Mouse (Mus musculus): Measurements from ENCODE around the gene Tmem245. TPM values are rescaled to one million over a fixed set of nuclear protein-coding genes. Genes with fewer than 3 reads are reported as not detected.
A peak's percentile ranks its signal among the peaks of the same experiment; 100 is the strongest.
"Not testable (repeated sequence)": the region's sequence is repeated elsewhere in the genome, so short reads cannot be mapped to it uniquely, and the experiment has no call there.

Tmem245 gene
- polyA plus RNA-seq, 3 experiments from 2014 or later, result 4.4 to 8.2 (median 5.9) TPM

DNA sequence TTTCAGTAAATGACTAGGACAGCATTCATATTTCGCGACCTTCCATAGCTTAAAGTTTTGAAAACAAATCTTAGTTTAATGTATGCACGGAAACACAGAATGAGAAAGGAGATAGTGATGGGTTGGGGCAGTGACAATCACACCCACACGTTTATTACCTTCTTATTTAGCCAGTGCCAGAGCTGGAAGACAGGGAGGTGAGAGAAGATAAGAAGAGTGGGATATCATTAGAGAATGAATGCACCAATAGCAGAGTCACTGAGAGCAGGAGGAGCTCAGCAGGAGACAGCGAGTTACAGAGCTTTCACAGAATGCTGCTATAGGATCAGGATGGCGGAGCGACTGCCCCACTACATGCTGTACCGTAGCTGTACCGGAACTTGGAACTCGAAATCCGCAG is 25.0 kb downstream of the Tmem245 start:
- ATAC-seq, result no peak

DNA sequence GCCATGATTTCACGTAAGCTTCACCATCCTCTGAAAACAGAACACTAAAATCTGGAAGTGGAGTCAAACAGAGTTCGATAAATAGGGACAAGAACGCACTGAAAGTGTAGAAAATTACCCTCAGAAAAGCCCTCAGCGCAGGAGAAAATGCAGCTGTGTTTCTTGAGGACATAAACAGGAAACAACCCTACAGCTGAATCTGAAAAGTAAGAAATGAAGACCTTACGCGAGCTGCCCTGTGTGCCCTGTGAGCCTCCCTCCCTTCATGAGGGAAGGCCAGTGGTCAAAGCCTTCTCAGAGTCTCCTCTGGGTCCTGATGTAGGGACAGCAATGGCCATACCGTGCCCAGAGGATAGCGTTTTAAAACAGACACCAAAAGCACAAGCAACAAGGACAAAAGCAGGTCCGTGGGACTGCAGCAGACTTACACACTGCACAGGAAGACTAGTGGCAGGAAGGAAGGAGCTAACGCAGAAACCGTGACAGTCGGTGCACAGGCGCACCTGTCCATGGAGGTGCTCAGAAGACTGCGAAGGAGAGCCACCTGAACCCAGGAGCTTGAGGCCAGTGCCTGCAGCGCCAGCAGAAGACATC is 31.4 kb downstream of the Tmem245 start:
- peak; percentile 86 for ATAC-seq

DNA sequence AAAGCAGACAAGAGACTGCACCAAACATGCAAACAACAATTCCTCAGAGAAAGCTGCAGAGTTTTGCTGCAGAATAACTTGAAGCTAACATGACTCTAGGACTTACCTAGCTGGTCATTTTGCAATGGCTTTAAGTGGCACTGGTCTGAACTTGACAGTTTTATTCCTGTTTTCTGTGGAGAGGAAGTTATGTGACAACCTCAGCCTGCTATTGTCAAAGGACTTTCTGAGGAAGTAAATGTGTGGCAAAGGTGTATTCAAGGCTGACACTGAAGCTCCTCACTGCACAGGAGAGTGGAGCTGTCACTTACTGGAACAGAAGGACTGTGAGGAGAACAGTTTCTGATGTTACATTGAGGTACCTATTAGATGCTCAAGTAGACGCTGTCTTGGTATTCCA is 32.5 kb downstream of the Tmem245 start:
- ATAC-seq, result no peak

DNA sequence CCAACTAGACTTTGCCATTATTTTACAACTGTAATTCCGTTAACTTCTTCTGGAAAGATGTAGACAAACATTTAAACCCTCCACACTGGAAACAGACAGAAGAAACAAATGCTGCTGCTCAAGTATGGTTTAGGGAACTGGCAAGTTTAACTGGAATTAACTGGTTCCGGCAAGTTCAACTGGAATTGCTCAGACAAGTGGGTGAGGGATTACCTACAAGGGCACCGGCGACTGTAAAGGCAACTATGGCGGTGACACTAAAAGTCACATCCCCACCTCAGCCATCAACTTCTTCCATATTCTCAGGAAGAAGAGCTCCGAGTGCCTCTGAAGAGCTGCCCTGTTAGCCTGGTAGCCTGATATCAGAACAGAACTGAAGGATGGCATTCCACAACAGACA is 32.9 kb downstream of the Tmem245 start:
- ATAC-seq, result no peak

DNA sequence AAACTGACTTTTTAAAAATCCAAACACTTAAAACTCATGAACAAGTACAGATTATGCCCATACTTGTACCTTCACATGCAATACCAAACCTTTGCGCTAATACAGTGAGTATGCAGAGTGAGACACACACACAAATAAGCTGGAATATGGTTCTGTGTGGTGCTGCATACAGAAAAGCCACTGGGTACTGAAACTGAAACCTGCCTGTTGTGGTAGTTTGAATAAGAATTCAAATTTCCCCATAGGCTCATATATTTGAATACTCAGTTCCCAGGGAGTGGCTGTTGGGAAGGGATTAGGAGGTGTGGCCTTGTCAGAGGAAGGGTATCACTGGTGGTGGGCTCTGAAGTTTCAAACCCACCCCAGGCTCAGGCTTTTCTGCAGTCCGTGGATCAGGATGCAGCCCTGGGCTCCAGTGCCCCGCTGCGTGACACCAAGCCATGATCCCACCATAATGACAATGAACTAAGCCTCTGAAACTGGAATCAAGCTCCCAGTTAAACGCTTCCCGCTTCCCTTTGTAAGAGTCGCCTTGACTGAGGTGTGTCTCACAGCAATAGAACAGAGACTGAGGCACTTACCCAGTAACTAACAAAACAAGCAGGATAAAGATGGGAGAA is 34.7 kb downstream of the Tmem245 start:
- no peak for ATAC-seq

DNA sequence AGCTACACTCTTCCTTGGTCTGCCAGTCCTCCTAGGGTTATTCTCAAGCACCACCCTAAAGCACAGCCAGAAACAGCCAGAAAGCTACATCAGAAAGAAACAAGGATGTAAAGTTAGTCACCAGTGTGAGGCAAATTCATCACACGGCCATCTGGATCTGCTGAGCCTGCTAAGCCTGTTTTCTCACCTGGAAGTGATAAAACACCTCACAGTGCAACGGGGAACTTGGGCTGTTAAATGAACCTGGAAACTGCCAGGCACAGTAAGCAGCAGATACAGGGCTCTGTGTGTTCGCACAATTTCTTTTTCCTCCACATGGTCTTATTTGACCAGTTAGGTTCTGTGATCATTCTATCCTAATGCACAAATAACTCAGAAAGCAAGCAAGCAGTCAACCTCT is 37.7 kb downstream of the Tmem245 start:
- ATAC-seq, result no peak

DNA sequence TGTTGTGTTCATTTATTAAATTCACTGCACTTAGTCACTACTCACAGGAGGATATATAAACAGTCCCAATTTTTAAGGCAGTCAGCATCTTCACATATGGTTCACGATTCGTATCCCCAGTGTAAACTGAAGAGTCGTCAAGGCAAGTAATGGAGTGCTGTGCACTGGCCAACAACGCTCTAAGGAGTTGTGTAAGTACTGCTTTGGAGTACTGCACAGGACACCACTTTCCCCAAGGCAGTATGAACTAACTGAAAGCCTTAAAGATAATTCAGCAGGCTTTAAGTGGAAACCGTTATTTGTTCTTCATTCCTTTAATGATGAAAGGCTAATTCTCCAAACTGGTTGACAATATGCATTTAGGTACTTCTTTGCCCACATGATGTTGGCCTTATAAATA is 39.6 kb downstream of the Tmem245 start:
- no peak for ATAC-seq

DNA sequence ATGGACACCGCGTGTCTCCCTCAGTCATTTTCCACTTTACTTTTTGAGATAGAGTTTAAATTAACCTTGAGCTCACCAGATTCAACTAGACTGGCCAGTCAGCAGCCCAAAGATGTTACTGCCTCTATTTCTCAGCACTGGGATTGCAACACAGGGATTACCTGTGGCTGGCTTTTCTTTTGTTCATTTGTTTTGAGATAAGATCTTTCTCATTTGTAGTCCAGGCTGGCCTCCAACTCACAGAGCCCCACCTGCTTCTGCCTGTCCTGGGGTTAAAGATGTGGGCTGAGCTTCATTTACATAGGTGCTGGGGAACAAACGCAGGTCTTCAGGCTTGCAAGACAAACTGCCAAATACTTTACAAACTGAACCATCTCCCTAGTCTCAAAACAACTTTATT is 40.3 kb downstream of the Tmem245 start:
- ATAC-seq, result no peak

DNA sequence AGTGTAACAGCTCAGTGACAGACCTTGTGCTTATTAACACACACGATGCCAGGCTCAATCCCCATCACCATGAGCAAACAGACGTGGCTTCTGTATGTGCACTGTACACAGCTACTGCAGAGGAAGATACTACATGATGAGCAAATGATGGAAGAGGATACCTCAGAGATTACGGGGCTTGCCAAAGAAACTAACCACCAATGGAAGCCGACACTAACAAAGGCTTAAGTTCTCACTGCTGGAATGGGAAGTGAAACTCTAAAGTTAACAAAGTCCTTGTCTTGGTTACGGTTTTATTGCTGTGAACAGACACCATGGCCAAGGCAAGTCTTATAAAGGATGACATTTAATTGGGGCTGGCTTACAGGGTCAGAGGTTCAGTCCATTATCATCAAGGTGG is 41.7 kb downstream of the Tmem245 start:
- no peak for ATAC-seq

DNA sequence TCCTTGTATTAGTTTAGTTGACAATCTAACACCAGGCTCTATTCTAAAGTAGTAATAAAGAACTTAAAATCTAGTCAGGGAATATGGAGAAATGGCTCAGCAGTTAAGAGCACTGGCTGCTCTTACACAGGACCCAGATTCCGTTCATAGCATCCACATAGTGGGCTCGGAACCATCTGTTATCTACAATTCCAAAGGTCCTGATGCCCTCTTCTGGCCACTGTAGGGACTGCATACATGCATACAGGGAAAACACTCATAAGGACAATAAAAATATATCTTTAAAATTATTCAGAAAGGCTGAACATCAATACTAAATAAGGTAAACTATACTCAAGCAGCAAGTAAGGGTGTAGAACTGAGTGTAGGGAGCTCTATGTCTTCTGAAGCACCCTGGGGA is 45.6 kb downstream of the Tmem245 start:
- no peak for ATAC-seq

DNA sequence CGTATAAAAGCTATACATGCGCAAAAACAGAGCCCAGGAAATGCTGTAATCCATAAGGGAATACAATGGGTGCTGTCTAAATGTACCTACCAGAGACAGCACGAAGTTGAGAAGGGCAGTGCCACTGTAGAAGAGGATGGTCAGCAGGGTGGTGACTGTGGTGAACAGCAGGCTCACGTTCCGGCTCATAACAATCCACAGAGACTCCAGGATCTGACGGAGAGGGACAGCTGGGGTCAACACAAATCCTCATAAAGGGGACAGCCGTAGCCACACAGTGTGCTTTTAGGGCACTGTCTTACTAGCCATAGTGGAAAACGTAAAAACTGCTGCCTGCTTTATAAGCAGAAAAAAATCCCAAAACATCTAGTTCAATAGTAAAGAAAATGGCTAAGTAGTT is 48.0 kb downstream of the Tmem245 start:
- ATAC-seq, result no peak

DNA sequence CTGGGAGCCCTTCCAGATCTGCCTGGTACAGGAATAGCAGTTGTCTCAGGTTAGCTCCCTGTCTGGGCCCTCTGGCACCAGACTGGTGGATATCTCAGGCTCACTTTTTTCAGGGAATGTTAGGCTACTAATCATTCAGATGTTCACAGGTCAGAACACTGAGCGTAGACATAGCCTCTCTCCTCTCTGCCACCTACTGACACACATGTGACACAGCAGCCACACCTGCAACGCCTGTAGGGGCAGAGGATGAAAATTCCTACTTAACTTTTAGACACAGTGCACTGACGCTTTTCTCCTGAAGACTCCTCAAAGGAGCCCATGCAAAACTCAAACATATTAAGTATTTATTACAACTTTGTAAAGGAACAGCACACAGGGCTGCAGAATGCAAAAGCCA is 49.7 kb downstream of the Tmem245 start:
- ATAC-seq, result no peak

DNA sequence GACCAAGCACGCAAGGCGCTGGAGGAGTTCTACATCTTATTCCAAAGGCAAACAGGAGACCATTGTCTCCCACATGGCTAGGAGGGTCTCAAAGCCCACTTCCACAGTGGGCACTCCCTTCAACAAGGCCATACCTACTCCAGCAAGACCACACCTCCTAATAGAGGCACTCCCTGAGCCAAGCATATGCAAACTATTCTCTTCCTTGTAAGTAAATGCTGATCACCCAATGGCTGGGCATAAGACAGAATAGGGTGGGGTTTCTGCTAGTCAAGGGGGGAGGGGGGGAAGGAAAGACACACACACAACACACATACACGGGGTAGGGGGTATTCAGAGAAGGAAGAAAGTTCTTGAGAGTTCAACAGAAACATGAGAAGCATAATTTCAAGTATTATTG is 53.0 kb downstream of the Tmem245 start:
- no peak for ATAC-seq

DNA sequence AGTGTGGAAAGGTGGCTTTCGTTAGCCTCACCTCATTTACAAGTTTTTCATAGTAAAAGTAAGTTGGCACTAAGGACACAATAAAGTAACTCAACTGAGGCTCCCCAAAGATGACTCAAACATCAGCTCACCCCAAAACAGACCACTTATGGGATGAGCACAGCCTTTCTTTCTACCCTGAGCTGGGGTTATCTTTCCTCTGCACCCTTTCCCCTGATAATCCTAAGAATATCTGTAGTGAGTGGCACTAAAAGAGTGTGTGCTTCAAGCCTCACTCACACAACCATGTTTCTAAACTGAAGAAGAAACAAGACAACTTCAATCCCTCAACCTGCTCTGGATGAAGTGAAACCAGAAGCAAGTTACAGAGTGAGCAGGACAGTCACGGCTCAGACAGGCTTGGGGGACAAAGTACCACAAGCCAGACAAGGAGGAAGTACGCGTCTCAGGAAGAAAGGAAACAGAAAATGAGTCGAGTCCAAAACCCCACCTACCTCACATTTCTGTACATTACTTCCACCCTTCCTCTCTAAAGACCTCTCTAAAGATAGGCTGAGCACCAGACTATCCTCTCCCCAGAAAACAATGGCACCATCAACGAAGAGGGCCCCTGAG is 54.6 kb downstream of the Tmem245 start:
- ATAC-seq, result peak; percentile 43

DNA sequence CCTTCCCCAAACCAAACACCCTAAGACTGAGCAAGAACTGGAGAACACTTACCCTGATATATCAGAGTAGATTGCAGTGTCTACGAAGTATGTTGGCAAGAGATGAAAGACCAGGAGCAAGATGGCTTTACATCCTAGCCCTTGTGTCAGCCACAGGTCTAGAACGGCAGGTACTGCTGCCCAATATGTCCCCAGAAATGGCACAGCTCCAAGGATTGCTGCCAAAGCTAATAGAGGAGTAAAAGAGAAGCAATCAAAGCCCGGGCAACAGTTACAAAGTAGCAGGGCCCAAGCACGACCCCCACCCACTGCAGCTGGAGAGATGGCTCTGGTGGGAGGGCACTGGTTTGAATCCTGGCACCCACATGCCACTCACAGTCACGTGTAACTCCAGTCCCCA is 58.8 kb downstream of the Tmem245 start:
- ATAC-seq, result no peak

DNA sequence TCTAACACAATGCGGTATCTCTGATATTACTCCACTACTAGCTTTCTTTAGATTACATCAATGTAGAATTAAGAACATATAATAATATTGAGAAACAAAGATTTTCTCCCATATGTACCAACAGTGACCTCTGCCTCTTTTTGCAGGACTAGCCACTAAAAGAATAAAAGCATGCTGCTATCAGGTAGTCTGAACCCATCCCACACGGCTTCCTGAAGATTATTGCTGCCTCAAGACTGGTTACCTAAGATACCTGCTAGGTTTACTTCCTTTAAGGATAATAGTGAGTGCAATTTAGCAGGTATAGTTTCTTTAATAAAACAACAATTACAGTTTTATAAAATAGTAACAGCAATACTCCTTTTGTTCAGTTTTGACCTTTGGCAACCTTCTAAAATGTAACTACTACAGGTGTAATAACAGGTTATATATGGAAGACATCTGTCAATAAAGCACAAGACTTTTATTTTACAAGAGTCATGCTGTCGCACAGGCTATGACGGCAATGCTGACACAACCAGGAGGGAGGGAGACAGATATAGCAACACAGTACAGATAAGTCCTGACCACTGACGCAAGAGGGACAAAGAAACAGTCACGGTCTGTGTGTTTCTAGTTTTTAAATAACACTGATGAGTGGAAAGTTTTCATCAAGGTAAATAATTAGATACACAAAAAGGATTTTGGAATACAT is 60.8 kb downstream of the Tmem245 start:
- no peak for ATAC-seq

DNA sequence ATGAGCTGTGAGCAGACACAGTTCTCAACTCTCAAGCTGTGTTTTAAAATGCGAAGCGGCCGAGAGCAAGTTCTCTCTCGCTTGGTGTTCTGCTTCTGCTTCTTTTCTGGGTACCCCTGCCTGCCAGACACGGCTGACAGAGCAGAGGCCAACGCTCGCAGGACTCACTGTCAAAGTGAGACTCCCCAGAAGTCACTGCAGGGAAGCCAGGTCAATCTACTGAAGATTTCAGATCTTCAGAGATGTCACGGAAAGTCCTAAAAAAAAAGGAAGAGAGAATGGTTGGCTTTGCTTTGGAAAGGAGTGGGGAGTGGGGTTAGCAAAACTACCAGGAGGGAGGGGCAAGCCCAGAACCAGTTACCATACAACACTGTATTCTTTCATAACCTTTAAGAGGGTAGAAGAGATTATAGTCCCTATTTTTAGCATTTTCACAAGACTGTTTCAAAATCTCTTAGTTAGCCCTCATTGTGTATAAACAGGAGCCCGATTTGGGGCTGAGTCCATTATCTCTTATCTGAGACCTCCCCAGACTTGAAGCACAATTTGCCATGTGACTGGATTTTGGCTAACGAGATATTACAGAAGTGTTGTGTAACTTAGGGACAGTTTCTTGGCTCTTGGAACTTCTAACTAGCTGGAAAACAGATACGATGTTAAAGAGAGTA is 67.1 kb downstream of the Tmem245 start:
- no peak for ATAC-seq

DNA sequence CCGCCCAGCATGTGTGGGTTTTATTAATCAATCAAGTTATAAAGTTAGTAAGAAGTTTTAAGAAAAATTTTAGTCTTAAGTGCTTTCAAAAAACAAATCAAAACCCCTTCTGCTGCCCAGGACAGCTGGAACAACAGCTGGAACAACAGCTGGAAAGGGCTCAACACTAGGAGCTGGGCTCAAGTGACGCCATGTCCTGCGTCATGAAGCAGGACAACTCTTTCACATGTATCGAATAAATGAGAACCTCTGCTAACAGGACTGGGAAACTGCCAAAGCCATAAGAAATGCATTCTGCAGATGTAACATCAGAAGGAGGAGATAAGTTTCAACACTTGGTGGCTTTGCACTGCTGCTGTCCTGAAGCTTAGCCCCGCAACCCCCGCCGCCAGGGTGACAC is 68.3 kb downstream of the Tmem245 start:
- no peak for ATAC-seq

DNA sequence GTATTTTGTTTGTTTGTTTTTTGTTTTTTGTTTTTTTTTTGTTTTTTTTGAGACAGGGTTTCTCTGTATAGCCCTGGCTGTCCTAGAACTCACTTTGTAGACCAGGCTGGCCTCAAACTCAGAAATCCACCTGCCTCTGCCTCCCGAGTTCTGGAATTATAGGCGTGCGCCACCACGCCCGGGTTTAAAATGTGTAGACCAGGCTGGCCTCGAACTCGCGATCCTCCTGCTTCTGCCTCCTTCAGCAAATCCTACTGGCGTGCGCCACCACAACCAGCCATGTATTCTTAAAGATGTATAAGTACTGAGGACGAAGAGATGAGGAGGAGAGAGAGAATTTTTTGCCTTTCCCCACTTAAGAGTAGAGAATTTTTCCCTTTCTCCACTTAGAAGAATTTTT is 76.7 kb downstream of the Tmem245 start:
- not testable (repeated sequence) for ATAC-seq

DNA sequence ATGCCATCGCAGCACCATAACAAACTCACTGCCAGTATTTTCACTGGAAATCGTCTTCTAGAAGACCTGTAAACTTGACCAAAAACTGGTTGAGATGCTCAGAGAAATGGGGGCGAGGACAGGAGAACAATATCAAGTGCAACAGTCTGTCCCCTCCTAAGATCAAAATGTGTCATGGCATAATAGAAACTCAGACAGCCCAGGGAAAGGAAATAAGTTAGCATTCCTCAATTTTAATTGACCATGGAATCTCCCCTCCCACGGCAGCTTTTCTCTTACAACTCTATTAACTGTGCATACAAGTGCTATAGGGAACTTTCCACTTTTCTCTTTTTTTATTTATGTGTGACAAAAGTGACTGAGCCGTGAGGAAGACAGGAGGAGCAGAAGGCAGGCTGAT is 79.5 kb downstream of the Tmem245 start:
- no peak for ATAC-seq

DNA sequence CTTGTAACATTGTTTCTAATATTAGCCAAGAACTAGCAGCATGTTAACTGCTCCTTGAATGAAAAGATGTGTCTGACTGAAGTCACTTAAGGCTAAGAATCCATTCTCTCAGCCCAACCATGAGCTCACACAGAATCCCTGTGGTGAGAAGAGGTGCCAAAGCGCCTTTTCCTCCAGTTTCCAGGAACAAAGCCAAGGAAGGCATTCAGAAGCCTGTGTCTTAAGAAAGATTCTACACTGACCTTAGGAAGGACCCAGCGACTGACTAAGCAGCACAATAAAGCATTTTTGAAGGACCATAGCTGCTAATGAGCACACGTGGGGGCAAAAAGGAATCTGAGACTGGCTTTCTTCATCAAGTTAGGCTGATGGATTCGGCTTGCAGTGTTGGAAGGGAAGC is 81.3 kb downstream of the Tmem245 start:
- ATAC-seq, result no peak

DNA sequence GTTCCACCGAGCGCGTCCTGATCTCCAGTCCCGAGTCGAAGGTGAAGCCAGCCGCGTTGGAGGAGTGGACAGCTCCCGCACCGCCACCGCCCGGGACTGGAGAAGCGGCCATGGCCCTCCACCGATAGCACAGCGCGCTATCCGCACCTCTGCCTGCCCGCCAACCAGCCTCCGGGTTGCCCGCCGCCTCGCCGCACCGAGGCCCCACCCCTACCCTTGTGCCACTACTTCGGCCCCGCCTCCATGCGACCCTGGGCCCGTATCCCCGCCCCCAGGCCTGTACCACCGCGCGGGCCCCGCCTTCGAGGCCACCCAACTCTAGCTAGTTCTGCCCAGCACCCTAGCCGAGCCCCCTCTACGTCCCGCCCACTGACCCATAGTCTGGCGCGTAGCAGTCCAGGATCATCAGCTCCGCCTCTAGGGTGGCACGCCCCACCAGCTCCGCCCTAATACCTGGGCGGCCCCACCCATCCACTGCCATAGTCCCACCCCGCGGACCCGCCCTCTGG is 82.2 kb downstream of the Tmem245 start, which contains the start of gene Ctnnal1:
Gene Ctnnal1 (minus strand): TSS at position 186 of the 509 bp plus-strand sequence.
- peak; percentile 77 for ATAC-seq

DNA sequence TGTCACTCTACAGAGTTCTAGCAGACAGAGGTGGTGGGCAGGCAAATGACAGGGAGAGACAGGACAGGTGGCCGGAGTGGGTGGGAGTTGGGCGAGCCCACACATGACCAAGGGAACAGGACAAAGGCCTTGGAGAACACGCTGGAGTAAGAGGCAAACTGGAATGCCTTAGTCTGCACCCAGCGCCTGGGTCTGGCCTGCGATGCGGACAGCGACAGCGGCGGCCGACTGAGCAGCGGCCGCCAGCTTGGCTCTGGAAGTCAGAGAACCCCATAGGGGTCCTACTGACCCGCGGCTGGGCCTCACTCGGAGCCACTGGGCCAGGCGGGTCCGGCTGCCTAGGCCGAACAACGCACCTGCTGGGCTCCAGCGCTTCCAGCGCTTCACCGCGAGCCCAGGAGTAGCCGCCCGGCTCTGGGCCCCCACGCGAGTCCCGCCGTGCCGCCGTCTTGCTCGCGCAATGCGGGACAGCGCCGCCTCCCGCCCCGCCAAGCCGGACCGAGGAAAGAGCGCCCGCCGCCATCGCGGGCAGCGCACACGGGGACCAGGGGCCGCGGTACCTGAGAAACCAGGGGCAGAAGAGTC is 82.7 kb downstream of the Tmem245 start:
- peak; percentile 13 for ATAC-seq

Measured in inflammation-experienced regulatory T-cells, adult 6 months (primary cell).